18 mouse cellular contexts compared by ENCODE assay signal in the genomic region with DNA sequence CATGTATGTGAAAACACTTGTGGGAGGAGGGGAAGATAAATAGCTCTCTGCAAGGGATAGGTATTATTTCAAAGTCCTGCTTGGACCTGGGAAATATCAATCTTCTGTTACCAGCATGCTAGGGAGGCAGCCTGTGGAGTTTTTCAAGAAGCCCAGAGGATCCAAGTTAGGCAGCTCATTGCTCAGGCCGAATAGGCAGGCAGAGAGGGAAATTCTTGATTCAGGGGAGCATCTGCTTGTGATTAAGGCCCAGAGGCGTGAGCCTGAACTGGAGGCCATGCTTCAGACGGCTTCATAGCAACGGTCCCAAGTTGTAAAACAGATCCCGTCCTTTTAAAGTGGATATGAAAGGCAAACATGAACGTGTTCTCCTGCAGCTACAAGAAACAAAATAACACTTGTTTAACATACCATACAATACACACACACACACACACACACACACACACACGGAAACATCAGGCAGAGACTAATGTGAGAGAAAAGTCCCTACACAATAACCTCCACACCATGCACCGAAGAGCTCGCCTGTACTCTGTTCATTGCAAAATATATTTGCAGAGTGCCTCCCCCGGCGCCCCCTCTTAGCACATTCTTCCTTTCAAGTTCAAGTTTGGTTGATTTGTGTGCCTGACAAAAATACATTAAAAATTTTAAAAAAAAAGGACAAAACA. TPM values are rescaled to one million over a fixed set of nuclear protein-coding genes. Genes with fewer than 3 reads are reported as not detected.
DNase-seq lines count a peak whose midpoint lies in the region; ATAC-seq lines count a peak whose summit lies in the region.
"Had no signal": no experiment of that assay in that cellular context is flagged by ENCODE, and none has a peak within 500 bp of the region (broad histone marks: within the 10 kb centered on the region; RNA-seq: fewer than 3 reads in every experiment).

No protein-coding gene starts in this region.

- no peaks in the 10 kb centered on the region for H3K9me3 ChIP-seq in neural tube, embryonic 15.5 days (replicated peaks)

- no peak overlapping the region for H3K27ac ChIP-seq in neural tube, embryonic 15.5 days (replicated peaks)
- H3K27ac ChIP-seq: kidney, postnatal 0 days; liver, embryonic 14.5 days; macrophage had no signal

- no peak overlapping the region for H3K4me2 ChIP-seq in neural tube, embryonic 15.5 days

- no peaks in the 10 kb centered on the region for H3K36me3 ChIP-seq in neural tube, embryonic 15.5 days

- H3K4me1 ChIP-seq in neural tube, embryonic 15.5 days = no peaks in the 10 kb centered on the region

- 61% methylated on average over 11 of the region's 11 CpGs for WGBS in neural tube, embryonic 15.5 days

- DNase-seq in gastrocnemius, adult 18-20 months (ENCODE audit: low spot score) = peak; percentile 36
- DNase-seq in gastrocnemius, postnatal 10 days = no peak
- DNase-seq in neural tube, embryonic 10.5 days (ENCODE audit: extremely low spot score, low spot score) = peak; percentile 67
- peak; percentile 23 for DNase-seq in gastrocnemius, postnatal 25 days
- peak; percentile 5 for DNase-seq in yolk sac, embryonic 10.5 days (ENCODE audit: low spot score)
- DNase-seq in T-cell, adult 2 months (ENCODE audit: low spot score) = no peak
- no peak for DNase-seq in cerebellum, postnatal 14 days
- DNase-seq: cerebellum, postnatal 25 days; right cerebral cortex, adult 18-20 months; thymus, postnatal 14 days had no signal

- H3K27me3 ChIP-seq in neural tube, embryonic 15.5 days (replicated peaks) = no peaks in the 10 kb centered on the region

- H3K4me3 ChIP-seq in neural tube, embryonic 15.5 days (replicated peaks) = no peak overlapping the region

- H3K9ac ChIP-seq in neural tube, embryonic 15.5 days (replicated peaks) = no peak overlapping the region
- H3K9ac ChIP-seq: liver, embryonic 14.5 days had no signal

- ATAC-seq in neural tube, embryonic 15.5 days (ENCODE audit: low FRiP score) = no peak
- ATAC-seq: forebrain, embryonic 14.5 days had no signal

RNA-seq across cellular contexts. Expression of a gene that starts 44.6 kb away (rescaled TPM):
- not detected for total RNA-seq in gastrocnemius, adult 18-20 months (2021)
- total RNA-seq in gastrocnemius, postnatal 10 days (2021) = not detected
- 0.31 TPM in 1 of 2 replicates, not detected in the other for polyA plus RNA-seq in neural tube, embryonic 15.5 days (2015; fragmentation: Nextera tagmentation; extraction: Ambion mirVana)
- total RNA-seq in gastrocnemius, postnatal 25 days (2021) = not detected
- total RNA-seq: ES-E14; granulocyte monocyte progenitor cell, adult 5-6 weeks; heart, postnatal 14 days had no signal
- polyA plus RNA-seq: kidney, postnatal 0 days; macrophage had no signal

Comparison
In these comparisons a context has a peak if more than half of its experiments do, and no peak if none do; other contexts are left out.
1. DNase-seq: peak in gastrocnemius, adult 18-20 months (single experiment), neural tube, embryonic 10.5 days (single experiment), gastrocnemius, postnatal 25 days (single experiment) and yolk sac, embryonic 10.5 days (single experiment); none in gastrocnemius, postnatal 10 days (single experiment), T-cell, adult 2 months (single experiment) and cerebellum, postnatal 14 days (0 of 2).